Mouse (Mus musculus): Measurements from ENCODE around the gene Arid3c. TPM values are rescaled to one million over a fixed set of nuclear protein-coding genes. Genes with fewer than 3 reads are reported as not detected.
"Not testable (repeated sequence)": the region's sequence is repeated elsewhere in the genome, so short reads cannot be mapped to it uniquely, and the experiment has no call there.

Arid3c gene
- 0.42 TPM in 1 of 2 replicates, not detected in the other for polyA plus RNA-seq (2014; fragmentation: Nextera tagmentation; extraction: Ambion mirVana)

- Histone ChIP-seq H3K27ac (replicated peaks; ENCODE audit: low read depth, low read length) (no peak within 1 kb of the TSS), H3K9ac (replicated peaks; ENCODE audit: low read length) (peak within 1 kb of the TSS; percentile 14), H3K9me3 (replicated peaks; ENCODE audit: control insufficient read depth, low read length) (no peaks in the 10 kb centered on the region), H3K27me3 (ENCODE audit: control insufficient read depth, insufficient read depth, low read length) (peaks cover 52% of the 10 kb centered on the region), H3K4me1 (ENCODE audit: control insufficient read depth, insufficient read depth, low read length) (peaks cover 4% of the 10 kb centered on the region; the same call in 1 of the 2 replicates), H3K4me3 (ENCODE audit: low read depth, low read length) (peak within 1 kb of the TSS; percentile 29), H3K4me2 (ENCODE audit: low read depth, low read length) (peak within 1 kb of the TSS; percentile 81), H3K36me3 (replicated peaks; ENCODE audit: control insufficient read depth, insufficient read depth, low read depth, low read length) (no peaks in the 10 kb centered on the region)
- 2% methylated on average over 50 of the region's 50 CpGs for WGBS
- peak; percentile 47 for DNase-seq (ENCODE audit: low spot score)
- no peak for ATAC-seq (replicated peaks; ENCODE audit: insufficient number of reproducible peaks, low FRiP score, low TSS enrichment, low read depth)
These were observed at the start of gene Arid3c for GRCm38 (mm10) chr4:41731052-41731765. TSS of gene Arid3c (minus strand) at chr4:41731142.

GRCm38 (mm10) chr4:41775840-41776239 is 44.9 kb upstream of the Arid3c start:
- not testable (repeated sequence) for H3K9ac ChIP-seq (replicated peaks; ENCODE audit: low read length); H3K4me2 ChIP-seq (ENCODE audit: low read depth, low read length); H3K27ac ChIP-seq (replicated peaks; ENCODE audit: low read depth, low read length); H3K4me1 ChIP-seq (ENCODE audit: control insufficient read depth, insufficient read depth, low read length); H3K27me3 ChIP-seq (ENCODE audit: control insufficient read depth, insufficient read depth, low read length); DNase-seq (ENCODE audit: low spot score); ATAC-seq (replicated peaks; ENCODE audit: insufficient number of reproducible peaks, low FRiP score, low TSS enrichment, low read depth); H3K4me3 ChIP-seq (ENCODE audit: low read depth, low read length); H3K9me3 ChIP-seq (replicated peaks; ENCODE audit: control insufficient read depth, low read length); H3K36me3 ChIP-seq (replicated peaks; ENCODE audit: control insufficient read depth, insufficient read depth, low read depth, low read length)
- 86% methylated on average over 1 of the region's 1 CpGs for WGBS

- WGBS = 62% methylated on average over 3 of the region's 3 CpGs
- not testable (repeated sequence) for H3K9ac ChIP-seq (replicated peaks; ENCODE audit: low read length); ATAC-seq (replicated peaks; ENCODE audit: insufficient number of reproducible peaks, low FRiP score, low TSS enrichment, low read depth); H3K36me3 ChIP-seq (replicated peaks; ENCODE audit: control insufficient read depth, insufficient read depth, low read depth, low read length); H3K27me3 ChIP-seq (ENCODE audit: control insufficient read depth, insufficient read depth, low read length); H3K4me1 ChIP-seq (ENCODE audit: control insufficient read depth, insufficient read depth, low read length); DNase-seq (ENCODE audit: low spot score); H3K4me3 ChIP-seq (ENCODE audit: low read depth, low read length); H3K27ac ChIP-seq (replicated peaks; ENCODE audit: low read depth, low read length); H3K9me3 ChIP-seq (replicated peaks; ENCODE audit: control insufficient read depth, low read length)
- H3K4me2 ChIP-seq (ENCODE audit: low read depth, low read length) = peak overlapping the region; percentile 2; the same call in 1 of the 2 replicates
These were observed 43.6 kb upstream of the Arid3c start for GRCm38 (mm10) chr4:41774506-41774905.

GRCm38 (mm10) chr4:41774002-41774401 is 43.1 kb upstream of the Arid3c start, which contains the start of gene Ccl27a:
TSS of gene Ccl27a (minus strand) at chr4:41774247.
- H3K36me3 ChIP-seq (replicated peaks; ENCODE audit: control insufficient read depth, insufficient read depth, low read depth, low read length); H3K9ac ChIP-seq (replicated peaks; ENCODE audit: low read length); H3K27me3 ChIP-seq (ENCODE audit: control insufficient read depth, insufficient read depth, low read length); H3K27ac ChIP-seq (replicated peaks; ENCODE audit: low read depth, low read length); H3K9me3 ChIP-seq (replicated peaks; ENCODE audit: control insufficient read depth, low read length); ATAC-seq (replicated peaks; ENCODE audit: insufficient number of reproducible peaks, low FRiP score, low TSS enrichment, low read depth); H3K4me1 ChIP-seq (ENCODE audit: control insufficient read depth, insufficient read depth, low read length): not testable (repeated sequence)
- WGBS = under 1% methylated on average over 11 of the region's 14 CpGs
- Histone ChIP-seq H3K4me2 (ENCODE audit: low read depth, low read length) (peak within 1 kb of the TSS; percentile 32), H3K4me3 (ENCODE audit: low read depth, low read length) (peak within 1 kb of the TSS; percentile 24)
- DNase-seq (ENCODE audit: low spot score) = peak; percentile 92

GRCm38 (mm10) chr4:41773502-41773901 is 42.6 kb upstream of the Arid3c start:
- Histone ChIP-seq H3K4me2 (ENCODE audit: low read depth, low read length) (peak overlapping the region; percentile 32), H3K4me3 (ENCODE audit: low read depth, low read length) (peak overlapping the region; percentile 24)
- not testable (repeated sequence) for H3K27ac ChIP-seq (replicated peaks; ENCODE audit: low read depth, low read length); H3K9me3 ChIP-seq (replicated peaks; ENCODE audit: control insufficient read depth, low read length); H3K9ac ChIP-seq (replicated peaks; ENCODE audit: low read length); H3K27me3 ChIP-seq (ENCODE audit: control insufficient read depth, insufficient read depth, low read length); ATAC-seq (replicated peaks; ENCODE audit: insufficient number of reproducible peaks, low FRiP score, low TSS enrichment, low read depth); H3K36me3 ChIP-seq (replicated peaks; ENCODE audit: control insufficient read depth, insufficient read depth, low read depth, low read length); H3K4me1 ChIP-seq (ENCODE audit: control insufficient read depth, insufficient read depth, low read length)
- peak; percentile 70 for DNase-seq (ENCODE audit: low spot score)
- whole genome bisulfite sequencing = under 1% methylated on average over 18 of the region's 25 CpGs

GRCm38 (mm10) chr4:41772946-41773345 is 42.0 kb upstream of the Arid3c start:
- not testable (repeated sequence) for ATAC-seq (replicated peaks; ENCODE audit: insufficient number of reproducible peaks, low FRiP score, low TSS enrichment, low read depth); H3K4me1 ChIP-seq (ENCODE audit: control insufficient read depth, insufficient read depth, low read length); H3K9ac ChIP-seq (replicated peaks; ENCODE audit: low read length); H3K27me3 ChIP-seq (ENCODE audit: control insufficient read depth, insufficient read depth, low read length); H3K27ac ChIP-seq (replicated peaks; ENCODE audit: low read depth, low read length); H3K36me3 ChIP-seq (replicated peaks; ENCODE audit: control insufficient read depth, insufficient read depth, low read depth, low read length); H3K9me3 ChIP-seq (replicated peaks; ENCODE audit: control insufficient read depth, low read length)
- peak; percentile 51 for DNase-seq (ENCODE audit: low spot score)
- peak overlapping the region; percentile 32; the same call in 1 of the 2 replicates for H3K4me2 ChIP-seq (ENCODE audit: low read depth, low read length)
- 0 out of 2 replicates have a peak overlapping the region, but pooled peaks have one; percentile 17 for H3K4me3 ChIP-seq (ENCODE audit: low read depth, low read length)
- WGBS = 2% methylated on average over 5 of the region's 16 CpGs

GRCm38 (mm10) chr4:41767301-41767700 is 36.4 kb upstream of the Arid3c start:
- not testable (repeated sequence) for ATAC-seq (replicated peaks; ENCODE audit: insufficient number of reproducible peaks, low FRiP score, low TSS enrichment, low read depth)
- WGBS = 81% methylated on average over 10 of the region's 10 CpGs

GRCm38 (mm10) chr4:41763176-41763575 is 32.2 kb upstream of the Arid3c start:
- H3K9me3 ChIP-seq (replicated peaks; ENCODE audit: control insufficient read depth, low read length); H3K36me3 ChIP-seq (replicated peaks; ENCODE audit: control insufficient read depth, insufficient read depth, low read depth, low read length); H3K4me3 ChIP-seq (ENCODE audit: low read depth, low read length); H3K4me1 ChIP-seq (ENCODE audit: control insufficient read depth, insufficient read depth, low read length); H3K27me3 ChIP-seq (ENCODE audit: control insufficient read depth, insufficient read depth, low read length); H3K9ac ChIP-seq (replicated peaks; ENCODE audit: low read length); DNase-seq (ENCODE audit: low spot score); ATAC-seq (replicated peaks; ENCODE audit: insufficient number of reproducible peaks, low FRiP score, low TSS enrichment, low read depth): not testable (repeated sequence)
- Histone ChIP-seq H3K27ac (replicated peaks; ENCODE audit: low read depth, low read length) (peak overlapping the region; percentile 95; the same call in 1 of the 2 replicates), H3K4me2 (ENCODE audit: low read depth, low read length) (peak overlapping the region; percentile 54; the same call in 1 of the 2 replicates)
- 68% methylated on average over 3 of the region's 6 CpGs for WGBS

More at GRCm38 (mm10) chr4:41767301-41767700, 36.4 kb upstream of the Arid3c start:
- H3K4me1 ChIP-seq (ENCODE audit: control insufficient read depth, insufficient read depth, low read length); H3K27me3 ChIP-seq (ENCODE audit: control insufficient read depth, insufficient read depth, low read length); H3K4me2 ChIP-seq (ENCODE audit: low read depth, low read length); H3K9ac ChIP-seq (replicated peaks; ENCODE audit: low read length); H3K36me3 ChIP-seq (replicated peaks; ENCODE audit: control insufficient read depth, insufficient read depth, low read depth, low read length); H3K9me3 ChIP-seq (replicated peaks; ENCODE audit: control insufficient read depth, low read length); DNase-seq (ENCODE audit: low spot score); H3K27ac ChIP-seq (replicated peaks; ENCODE audit: low read depth, low read length); H3K4me3 ChIP-seq (ENCODE audit: low read depth, low read length): not testable (repeated sequence)

Data from embryonic facial prominence, embryonic 11.5 days (tissue).